ENCODE assay signal across 26 mouse cellular contexts in the genomic region with DNA sequence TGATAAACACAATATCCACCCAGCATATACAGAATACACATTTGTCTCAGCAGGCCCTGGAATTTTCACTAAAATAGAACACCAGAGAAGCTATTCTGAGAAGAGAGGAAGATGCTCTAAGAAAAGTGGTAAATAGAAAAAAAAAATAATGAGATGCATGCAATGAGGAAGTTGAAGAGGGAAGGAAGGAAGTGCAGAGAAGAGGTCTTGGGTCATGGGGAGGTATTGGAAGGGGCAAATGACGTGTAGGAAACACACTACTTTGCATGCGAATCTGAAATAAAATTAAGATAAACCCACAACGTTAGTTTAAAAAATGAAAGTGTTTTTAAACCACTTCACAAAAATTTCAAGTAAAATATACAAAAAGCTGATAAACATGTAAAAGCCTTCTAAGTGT. TPM values are rescaled to one million over a fixed set of nuclear protein-coding genes. Genes with fewer than 3 reads are reported as not detected.
"Had no signal": no experiment of that assay in that cellular context is flagged by ENCODE, and none has a peak within 500 bp of the region (broad histone marks: within the 10 kb centered on the region; RNA-seq: fewer than 3 reads in every experiment).

No protein-coding gene starts in this region.

- H3K4me3 ChIP-seq: gastrocnemius, adult 2 months; heart, embryonic 10.5 days; heart, embryonic 12.5 days; hindbrain, embryonic 13.5 days; hindbrain, embryonic 15.5 days; kidney, embryonic 15.5 days; limb, embryonic 12.5 days; liver, embryonic 13.5 days had no signal

- H3K4me2 ChIP-seq: heart, embryonic 12.5 days; hindbrain, embryonic 13.5 days; hindbrain, embryonic 15.5 days; kidney, embryonic 15.5 days; limb, embryonic 12.5 days; liver, embryonic 11.5 days; liver, embryonic 13.5 days had no signal

- ATAC-seq: inflammation-experienced regulatory T-cells, adult 6 months; intestine, embryonic 16.5 days had no signal

- H3K36me3 ChIP-seq: heart, embryonic 10.5 days; heart, embryonic 12.5 days; hindbrain, embryonic 13.5 days; hindbrain, embryonic 15.5 days; kidney, embryonic 15.5 days; limb, embryonic 12.5 days; liver, embryonic 13.5 days had no signal

- H3K4me1 ChIP-seq: heart, embryonic 10.5 days; heart, embryonic 12.5 days; hindbrain, embryonic 13.5 days; hindbrain, embryonic 15.5 days; limb, embryonic 12.5 days; liver, embryonic 13.5 days had no signal

- H3K27ac ChIP-seq: gastrocnemius, adult 2 months; heart, embryonic 10.5 days; hindbrain, embryonic 13.5 days; hindbrain, embryonic 15.5 days; kidney, embryonic 15.5 days; kidney, postnatal 0 days; limb, embryonic 12.5 days; liver, embryonic 13.5 days had no signal

- H3K9me3 ChIP-seq: heart, embryonic 10.5 days; heart, embryonic 12.5 days; hindbrain, embryonic 13.5 days; hindbrain, embryonic 15.5 days; kidney, embryonic 15.5 days; limb, embryonic 12.5 days; liver, embryonic 13.5 days had no signal

- DNase-seq: gastrocnemius, adult 2 months; gastrocnemius, postnatal 10 days; gastrocnemius, postnatal 25 days; heart, adult 18-20 months; heart, postnatal 10 days; heart, postnatal 4 days; kidney, adult 11 months; kidney, adult 2 months; kidney, adult 9 months; kidney, postnatal 14 days; kidney, postnatal 36 days; layer of hippocampus, adult 9-11 months; layer of hippocampus, postnatal 36 days; left cerebral cortex, postnatal 4 days; liver; liver, embryonic 13.5 days had no signal

- H3K9ac ChIP-seq: heart, embryonic 12.5 days; hindbrain, embryonic 13.5 days; hindbrain, embryonic 15.5 days; kidney, embryonic 15.5 days; limb, embryonic 12.5 days; liver, embryonic 13.5 days had no signal

- H3K27me3 ChIP-seq: heart, embryonic 12.5 days; hindbrain, embryonic 13.5 days; hindbrain, embryonic 15.5 days; kidney, embryonic 15.5 days; limb, embryonic 12.5 days; liver, embryonic 13.5 days had no signal

RNA-seq across cellular contexts. Expression of gene Trpc6, which starts 57.4 kb away (rescaled TPM):
- polyA plus RNA-seq: inflammation-experienced regulatory T-cells, adult 6 months had no signal
